Mouse (Mus musculus): ENCODE measurements around the gene Cacna1d.

- no peak for TF ChIP-seq POLR2A (IDR thresholded peaks at IDR 0.05; ENCODE audit: borderline replicate concordance, extremely low read depth, low read depth, low read length)
- TF ChIP-seq CTCF (IDR thresholded peaks at IDR 0.05; ENCODE audit: insufficient read depth, low read length): no peak
Measured at GRCm38 (mm10) chr14:30405456-30406225, 85.6 kb downstream of the Cacna1d start.
